Mouse (Mus musculus) kidney, postnatal 25 days (tissue): ENCODE data around the gene Slit3.

Experiments used
- DNase-seq, 2 experiments: peaks; one replicate each; pipeline ENCODE4 v3.0.0; 2021; ENCODE audit warnings: mixed read lengths in 2 of 2

The Slit3 gene

DNA sequence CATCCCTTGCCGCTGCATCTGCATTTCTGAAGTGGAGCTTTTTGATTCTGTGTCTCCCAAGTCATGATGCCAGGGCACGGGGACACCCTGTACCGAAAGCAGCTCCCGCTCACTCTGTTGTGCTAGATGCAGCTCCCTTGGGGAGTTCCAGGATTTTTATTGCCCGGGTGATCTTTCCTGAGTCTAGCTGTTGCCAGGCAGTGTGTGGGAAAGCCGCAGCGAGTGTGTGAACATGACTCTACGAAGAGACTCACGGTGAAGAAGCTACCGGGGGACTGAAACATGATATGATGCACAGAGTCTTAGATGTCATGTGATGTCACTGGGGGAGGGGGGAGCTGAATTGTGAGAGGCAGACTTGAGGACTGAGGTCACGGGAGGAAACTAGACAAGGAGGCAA is 518.4 kb downstream of the Slit3 start:
- no peak for DNase-seq

DNA sequence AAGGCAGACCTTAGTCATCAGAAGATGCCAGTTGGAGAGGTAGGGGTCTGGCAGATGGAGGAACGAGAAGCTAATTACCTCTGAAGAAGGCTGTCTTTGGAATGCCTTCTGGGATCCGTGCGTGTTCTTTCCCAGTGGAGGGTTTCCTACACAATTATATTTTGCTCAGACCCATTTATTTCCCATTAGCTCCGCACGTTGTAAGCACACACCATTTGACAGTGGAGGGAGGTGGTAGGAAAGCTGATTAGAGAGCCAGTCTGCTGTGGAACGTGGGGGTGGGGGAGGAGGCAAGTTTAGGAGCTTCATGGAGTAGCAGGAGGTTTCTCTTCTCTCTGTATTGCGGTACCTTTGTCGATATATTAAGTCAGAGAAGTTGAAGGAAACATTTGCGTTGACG is 530.3 kb downstream of the Slit3 start:
- no peak for DNase-seq

DNA sequence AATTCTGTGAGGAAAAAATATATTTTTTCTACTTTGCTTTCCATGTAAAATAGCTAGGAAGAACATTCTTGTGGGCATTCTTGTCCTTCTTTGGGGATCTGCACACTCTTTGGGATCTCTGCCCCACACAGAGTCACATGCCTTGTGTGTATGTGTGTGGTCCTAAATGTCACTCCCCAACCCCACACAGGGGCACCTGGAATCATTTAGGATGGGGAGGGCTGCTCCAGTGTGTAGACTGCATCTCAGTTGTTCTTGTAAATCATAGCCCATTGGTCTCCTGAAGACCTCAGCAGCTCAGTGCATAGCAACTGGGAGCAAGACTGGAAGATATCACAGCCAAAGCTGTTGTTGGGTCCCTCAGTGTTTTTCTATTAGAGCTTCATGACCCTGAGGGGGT is 534.8 kb downstream of the Slit3 start:
- no peak for DNase-seq

DNA sequence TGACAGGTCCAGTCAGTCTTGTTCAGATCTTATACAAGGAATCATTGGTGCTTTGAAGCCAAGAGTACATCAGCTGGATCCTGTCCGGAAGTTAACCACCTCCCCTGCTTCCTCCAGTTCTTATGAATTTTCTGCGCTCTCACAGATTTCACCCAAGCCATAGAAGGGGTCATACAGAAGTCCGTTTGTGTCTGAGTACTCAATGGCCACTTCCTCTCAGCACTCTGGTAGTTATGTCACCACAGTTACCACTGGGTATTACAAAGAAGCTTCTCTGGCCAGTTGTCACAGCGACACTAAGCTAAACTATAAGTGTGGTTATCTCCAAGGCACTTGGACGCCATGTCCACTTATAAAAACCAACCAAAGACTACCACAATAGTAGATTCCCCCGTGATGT is 536.6 kb downstream of the Slit3 start:
- no peak for DNase-seq

DNA sequence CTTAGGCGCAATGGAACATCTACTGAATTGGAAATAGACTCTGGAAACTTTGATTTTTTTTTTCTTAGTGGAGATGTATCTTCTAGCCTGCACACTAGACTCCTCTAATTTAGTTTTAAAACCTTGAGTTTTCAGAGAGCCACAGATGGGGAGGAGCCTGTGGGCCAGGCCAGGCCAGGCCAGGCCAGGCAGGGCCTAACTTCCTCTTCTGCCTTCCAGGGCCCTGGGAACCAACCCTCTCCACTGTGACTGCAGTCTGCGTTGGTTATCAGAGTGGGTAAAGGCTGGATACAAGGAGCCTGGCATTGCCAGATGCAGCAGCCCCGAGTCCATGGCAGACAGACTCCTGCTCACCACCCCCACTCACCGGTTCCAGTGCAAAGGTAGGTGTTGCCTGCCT is 539.9 kb downstream of the Slit3 start:
- no peak for DNase-seq

DNA sequence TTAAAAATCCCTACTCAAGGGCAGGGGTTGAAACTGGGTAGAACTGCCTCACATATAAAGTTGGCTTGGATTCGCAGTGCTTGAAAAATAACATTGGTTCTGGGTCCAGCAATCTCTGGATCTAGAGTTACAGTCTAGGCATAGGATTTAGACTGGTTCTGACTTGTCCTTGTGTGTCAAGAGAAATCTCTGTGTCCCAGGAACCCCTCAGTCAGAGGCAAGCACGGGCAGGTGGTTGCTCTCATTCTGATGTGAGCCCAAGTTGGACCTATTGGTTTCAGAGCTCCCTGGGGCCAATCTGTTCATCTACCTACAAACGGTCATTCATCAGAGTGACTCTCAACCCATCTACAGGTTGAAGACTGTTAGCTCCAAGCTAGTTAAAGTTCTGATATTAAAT is 541.9 kb downstream of the Slit3 start:
- DNase-seq, result no peak

DNA sequence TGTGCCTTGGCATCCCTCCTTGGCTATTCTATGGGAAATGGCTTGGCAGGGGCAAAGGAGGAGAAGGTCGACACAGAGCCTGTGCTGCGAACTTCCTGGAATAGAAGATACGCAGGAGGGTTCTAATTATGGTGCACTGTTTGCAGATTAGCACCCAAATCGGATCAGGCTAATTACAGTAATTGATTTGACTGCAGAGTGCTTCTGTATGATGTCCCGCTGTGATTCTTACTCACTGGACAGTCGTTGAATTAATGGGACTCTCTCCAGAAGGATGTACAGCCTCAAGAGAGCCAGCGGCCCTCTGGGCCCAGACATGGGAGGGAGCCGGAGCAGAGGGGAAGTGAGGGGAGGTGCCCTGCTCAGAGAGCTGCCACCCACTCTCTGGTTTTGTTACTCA is 542.6 kb downstream of the Slit3 start:
- no peak for DNase-seq

DNA sequence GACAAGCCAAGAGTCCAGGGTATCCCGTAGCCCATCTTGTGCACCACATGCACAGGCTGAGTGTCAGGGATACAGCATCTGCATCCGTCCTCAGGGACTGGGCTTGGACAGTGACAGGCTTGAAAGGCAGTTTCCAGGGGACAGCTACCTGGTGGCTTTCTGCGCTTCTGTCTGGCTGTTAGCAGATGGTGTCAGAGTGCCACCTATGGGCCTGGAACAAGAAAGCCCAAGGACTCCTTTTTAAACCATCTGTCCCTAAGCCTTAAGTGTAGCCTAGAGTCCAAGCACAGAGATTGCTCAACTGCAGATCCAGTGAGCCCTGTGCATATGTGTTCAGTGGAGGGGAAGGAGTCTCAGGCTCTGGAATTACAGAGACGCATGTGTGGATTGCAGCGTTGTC is 544.0 kb downstream of the Slit3 start:
- DNase-seq, result peak; percentile 23 to 49

DNA sequence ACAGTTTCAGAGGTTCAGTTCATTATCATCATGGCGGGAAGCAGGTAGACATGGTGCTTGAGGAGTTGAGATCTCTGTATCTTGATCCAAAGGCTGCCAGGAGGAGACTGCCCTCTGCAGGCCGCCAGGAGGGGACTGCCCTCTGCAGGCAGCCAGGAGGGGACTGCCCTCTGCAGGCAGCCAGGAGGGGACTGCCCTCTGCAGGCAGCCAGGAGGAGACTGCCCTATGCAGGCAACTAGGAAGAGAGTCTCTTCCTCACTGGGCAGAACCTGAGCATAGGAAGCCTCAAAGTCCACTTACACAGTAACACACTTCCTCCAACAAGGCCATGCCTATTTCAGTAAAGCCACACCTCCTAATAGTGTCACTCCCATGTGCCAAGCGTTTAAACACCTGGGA is 546.4 kb downstream of the Slit3 start:
- peak in 1 of 2 experiments; percentile 51 for DNase-seq

DNA sequence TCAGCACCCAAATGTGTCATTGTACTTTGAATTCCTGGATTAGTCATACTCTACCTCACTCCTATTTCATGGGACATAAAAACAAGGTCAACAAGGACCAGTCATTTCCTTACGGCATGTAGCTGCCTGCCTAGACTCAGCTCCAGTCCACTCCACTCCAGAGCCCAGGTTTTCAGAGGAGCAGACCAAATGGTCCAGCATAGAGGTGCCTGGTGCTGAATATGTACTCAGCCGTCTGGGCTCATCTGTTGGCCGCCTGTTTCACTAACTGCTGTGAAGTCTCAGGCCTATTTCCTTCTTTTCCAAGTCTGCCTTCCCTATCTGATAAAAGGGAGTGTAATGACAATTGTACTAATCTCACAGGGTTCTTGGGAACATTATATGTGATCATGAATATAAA is 547.1 kb downstream of the Slit3 start:
- DNase-seq, result peak in 1 of 2 experiments; percentile 7

DNA sequence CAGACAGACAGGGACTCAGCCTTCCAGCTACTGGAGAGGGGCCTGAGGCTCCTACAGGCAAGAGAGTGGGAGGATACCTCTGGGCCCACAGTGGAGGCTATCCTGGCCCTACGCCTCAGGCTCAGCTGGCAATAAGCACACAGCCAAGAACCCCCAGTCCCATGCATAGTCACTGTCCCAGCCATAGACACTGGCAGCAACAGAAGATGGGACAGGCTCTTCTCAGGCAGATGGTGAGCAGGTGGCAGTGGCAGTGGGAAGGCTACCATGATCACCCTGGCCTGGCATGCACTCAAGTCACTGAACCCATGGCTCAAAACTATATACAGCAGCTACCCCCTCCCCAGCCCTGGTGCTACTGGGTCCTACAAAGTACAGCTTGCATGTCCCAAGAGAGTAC is 547.7 kb downstream of the Slit3 start:
- no peak for DNase-seq

DNA sequence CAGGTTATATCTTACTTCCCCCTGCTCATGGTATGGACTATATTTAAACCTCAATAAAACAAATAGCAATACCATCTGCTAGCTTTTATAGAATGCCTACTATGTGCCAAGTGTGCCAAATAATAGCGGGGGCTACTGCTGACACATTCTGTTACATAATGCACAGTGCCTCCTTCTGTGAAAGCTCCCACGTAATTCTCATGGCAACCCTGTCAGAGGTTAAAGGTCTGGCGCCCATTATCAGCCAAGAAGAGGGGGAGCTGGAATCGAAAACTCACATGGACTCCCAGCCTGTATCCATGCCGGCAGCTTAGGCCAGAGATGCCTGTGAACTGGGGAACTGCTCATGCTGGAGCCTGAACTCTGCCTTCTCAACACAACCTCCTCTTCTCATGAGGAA is 548.5 kb downstream of the Slit3 start:
- no peak for DNase-seq

DNA sequence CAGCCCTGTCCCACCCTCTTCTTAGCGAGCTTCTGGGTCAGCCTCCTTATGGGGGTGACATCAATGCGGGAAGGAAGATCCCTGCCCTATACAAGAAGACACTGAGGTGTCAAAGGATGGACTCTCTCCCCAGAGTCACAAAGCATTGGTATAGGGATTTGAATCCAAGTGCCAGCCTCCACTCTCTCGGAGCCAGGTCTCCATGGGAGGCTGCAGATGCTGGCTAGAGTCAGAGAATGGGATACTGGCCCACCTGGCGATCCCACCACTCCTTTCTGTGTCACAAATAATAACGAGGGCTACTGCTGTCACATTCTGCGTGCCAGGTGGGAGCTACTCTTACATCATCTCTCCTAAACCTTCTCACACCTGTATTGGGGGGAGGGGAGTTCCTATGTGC is 549.2 kb downstream of the Slit3 start:
- DNase-seq, result no peak

DNA sequence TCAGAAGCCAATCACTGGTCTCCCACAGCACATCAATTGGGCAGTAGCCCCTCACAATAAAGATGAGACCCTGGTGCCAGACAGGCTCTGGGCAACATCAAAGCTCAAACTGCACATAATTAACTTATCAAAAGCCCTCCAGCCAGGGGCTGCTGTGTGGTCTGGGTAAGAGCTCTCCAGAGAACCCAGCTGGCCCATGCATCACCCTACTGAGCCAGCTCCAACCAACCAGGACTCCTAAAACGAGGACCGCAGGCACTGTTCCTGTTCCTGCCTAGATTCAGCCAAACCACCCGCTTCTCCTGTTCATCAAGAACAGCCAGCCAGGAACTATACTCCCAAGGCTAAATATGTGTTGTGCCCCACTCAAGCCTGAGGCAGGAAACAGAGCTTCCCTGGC is 549.7 kb downstream of the Slit3 start:
- no peak for DNase-seq

DNA sequence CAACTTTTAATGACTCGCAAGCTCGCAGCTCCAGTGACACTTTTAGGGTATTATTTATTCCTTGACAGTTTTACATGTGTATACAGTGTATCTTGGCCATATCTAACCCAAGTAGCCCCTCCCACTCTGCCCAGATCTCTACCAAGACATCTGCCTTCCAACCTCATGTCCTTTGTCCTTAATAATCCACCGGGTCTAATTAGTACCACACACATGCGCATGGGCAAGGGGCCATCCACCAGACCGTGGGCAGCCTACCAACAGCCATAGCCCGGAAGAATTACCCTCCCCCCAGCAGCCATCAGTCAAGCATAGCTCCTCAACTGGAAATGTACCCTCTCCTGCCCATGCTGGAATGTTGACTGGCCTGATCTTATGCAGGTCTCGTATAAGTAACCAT is 552.0 kb downstream of the Slit3 start:
- DNase-seq, result peak; percentile 10 to 56

DNA sequence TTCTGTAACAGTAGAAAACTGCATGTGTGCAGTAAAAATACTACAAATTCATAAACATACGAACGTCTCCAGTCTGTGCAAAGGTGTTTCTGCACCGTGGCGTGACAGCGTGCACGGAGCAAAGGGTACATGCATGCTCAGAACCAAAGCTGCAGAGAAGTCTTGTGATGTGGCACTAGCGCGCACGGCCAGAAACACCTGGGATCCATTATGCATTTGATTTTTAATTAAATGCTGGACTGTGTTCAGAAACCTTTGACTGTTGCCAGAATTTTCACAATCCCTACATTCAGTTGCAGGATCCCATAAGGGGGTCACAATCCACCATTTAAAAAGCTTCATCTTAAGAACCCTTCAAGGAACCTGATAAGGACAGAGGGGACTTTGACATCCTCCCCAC is 553.2 kb downstream of the Slit3 start:
- DNase-seq, result no peak

DNA sequence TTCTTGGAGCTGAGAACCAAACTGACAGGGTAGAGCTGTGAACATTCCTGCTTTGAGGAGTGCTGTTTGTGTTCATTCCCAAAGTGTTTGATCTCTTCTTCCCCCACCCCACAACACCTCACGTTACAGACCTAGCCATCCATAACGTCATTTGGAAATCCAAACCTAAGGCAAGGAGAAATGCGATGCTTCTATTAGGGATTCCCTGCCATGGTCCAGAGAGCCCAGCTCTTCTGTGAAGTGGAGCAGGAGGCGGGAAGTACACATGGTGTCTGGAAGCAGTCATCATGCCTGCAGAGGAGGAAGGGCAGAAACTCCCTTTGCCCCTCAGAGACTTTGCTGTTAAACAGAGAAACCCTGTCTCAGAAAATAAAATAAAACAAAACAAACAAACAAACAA is 555.7 kb downstream of the Slit3 start:
- DNase-seq, result no peak

DNA sequence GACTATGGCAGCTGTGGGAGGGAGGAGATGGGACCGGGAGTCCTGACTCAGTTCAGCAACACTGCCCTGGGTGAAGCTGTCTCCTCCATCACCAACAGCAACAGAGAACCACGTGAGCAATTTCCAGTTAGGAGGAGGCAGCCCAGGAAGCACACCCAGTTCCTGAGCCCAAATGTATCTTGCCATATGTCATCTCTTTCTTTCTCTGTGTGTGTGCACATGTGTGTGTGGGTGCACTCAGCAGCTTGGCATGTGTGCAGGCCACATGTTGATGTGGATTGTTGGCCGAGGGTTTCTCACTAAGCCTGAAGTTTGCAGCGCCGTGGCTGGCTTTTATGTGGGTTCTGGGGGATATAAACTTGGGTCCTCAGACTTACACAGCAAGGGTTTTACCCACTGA is 559.0 kb downstream of the Slit3 start:
- DNase-seq, result no peak

DNA sequence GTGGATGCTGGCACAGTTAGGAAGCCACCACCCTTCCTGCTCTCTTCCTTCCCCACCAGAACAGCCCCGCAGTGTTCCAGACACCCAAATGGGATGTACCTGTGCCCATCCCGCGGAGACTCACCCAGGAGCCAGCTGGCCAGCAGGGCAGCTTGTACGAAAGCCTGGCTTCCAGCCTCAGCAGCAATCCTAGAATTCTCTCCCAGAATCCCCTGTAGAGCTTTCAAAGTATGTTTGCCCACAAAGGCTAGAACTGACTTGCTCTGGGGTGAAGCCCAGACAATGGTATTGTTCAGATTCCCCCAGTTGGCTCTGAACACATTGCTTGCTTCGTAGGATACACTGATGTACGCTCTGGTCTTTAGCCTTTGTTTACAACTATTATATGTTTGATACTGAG is 566.3 kb downstream of the Slit3 start:
- DNase-seq, result no peak

DNA sequence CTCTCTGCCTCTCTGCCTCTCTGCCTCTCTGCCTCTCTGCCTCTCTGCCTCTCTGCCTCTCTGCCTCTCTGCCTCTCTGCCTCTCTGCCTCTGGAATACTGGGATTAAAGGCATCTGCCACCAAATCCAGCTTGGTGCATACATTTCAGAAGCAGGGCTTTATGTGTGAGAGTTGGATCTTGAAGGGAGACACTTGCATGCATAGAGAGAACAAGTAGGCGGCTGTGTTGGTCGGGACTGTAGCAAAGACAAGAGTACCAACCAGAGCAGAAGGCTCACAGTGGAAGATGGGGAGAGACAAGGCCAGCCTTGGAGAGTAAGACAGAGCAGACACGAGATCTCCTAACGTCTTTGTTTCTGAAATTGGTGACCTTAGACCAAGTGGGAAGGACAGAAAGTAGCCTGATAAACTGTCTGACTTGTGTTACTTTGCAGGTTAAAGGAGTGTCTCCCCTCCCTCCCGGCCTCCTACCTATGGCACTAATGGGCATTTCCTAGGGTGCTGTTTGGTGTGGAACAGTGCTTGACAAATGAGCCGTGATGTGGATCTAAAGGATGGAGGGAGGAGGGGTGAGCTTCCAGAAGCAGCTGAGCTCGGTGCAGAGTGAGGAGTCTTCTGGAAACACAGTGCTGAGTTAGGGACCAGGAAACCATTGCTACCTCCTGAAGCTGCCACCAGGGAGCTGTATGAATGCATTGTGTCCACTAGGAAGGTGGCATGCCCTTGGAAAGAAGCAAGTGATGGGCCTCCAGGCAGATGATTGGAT is 569.7 kb downstream of the Slit3 start:
- DNase-seq, result no peak

DNA sequence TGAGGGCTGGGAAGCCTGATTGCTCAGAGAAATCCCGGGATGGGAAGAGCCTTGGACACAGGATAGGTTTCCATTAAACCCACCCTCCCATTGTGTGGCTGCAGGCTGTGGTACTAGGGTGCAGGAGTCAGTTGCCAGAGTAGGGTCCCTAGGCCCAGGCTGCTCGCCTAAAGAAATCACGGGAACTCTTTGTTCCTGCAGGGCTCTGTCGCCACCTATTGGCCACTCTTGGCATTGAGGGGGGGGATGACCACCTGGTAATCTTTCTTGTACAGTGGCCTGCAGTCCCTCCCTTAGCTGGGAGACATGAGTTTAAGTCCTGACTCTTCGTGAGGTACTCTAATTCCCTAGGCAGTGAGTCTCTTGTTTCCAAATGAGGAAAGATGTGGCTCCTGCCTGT is 572.1 kb downstream of the Slit3 start:
- peak; percentile 52 to 71 for DNase-seq

DNA sequence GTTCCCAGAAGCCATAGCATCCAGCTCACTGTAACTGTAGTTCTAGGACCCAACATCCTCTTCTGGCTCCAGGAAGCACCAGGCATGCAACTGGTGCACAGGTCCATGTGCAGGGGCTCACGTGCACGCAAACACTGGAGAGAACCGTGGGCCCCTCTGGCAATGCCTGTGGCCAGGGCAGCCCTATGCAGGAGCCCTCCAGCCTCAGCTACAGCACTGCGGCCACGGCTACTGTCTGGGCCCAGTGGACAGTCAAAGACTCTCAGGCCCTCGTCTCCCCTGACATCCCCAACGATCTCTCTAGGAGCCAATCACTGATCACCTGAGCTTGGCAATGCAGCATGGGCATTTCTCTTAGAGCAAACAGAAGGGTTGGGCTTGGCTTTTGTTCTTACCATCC is 572.6 kb downstream of the Slit3 start:
- no peak for DNase-seq

DNA sequence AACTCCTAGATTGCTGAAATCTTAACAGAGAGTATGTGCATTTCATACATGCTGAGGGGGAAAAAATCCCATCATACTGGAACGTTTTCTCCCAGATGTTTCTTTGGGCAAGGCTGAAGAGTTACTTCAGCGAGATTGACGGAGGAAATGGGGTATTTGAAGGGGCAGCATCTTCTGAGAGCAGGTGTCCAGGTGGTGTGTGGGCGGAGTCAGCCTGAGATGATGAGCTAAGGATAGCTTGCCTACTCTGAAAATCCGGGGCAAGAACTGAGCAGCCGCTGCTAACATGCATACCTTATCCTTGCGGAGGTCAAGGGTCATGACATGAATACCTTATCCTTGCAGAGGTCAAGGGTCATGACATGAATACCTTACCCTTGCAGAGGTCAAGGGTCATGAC is 576.5 kb downstream of the Slit3 start:
- no peak for DNase-seq

DNA sequence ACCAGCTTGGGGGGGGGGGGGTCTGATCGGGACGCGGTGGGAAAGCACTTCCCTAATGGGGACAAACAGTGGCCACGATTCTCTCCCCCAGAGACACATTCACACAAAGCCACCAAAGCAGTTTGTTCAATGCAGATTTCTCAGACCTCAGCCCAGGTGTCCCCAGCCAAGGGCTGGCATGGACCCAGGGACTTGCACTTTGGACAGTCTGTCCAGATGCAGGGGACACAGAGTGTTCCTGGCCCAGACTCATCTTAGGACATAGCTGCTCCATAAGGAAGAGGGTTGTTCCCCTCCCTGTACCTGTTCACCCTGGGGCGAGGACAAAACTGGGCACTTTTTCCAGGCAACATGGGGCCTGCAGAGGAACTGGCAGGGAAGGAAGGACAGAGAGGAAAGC is 577.9 kb downstream of the Slit3 start:
- DNase-seq, result peak; percentile 53 to 72

DNA sequence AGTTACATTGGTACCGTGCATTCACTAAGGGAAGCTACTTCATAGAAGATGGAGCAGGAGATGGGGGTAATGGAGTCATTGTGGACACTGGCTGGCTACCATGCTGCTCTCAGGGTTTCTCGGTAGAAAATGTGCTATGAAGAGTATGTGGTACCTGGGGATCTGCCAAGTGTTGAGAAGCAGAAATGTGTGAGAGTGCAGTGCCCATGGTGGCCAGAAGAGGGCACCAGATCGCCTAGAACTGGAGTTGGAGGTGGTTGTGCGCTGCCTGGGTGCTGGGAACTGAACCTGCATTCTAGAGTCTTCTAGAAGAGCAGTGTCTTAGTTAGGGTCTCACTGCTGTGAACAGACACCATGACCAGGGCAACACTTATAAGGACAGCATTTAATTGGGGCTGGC is 582.4 kb downstream of the Slit3 start:
- no peak for DNase-seq
